Comparison of ENCODE assay signal across 17 mouse cellular contexts in genomic region chr3:83988214-83988613, GRCm38 (mm10). TPM values are rescaled to one million over a fixed set of nuclear protein-coding genes. Genes with fewer than 3 reads are reported as not detected.
A peak's percentile ranks its signal among the peaks of the same experiment; 100 is the strongest.
DNase-seq lines count a peak whose midpoint lies in the region; ATAC-seq and TF ChIP-seq lines count a peak whose summit lies in the region.
"Had no signal": no experiment of that assay in that cellular context is flagged by ENCODE, and none has a peak within 500 bp of the region (broad histone marks: within the 10 kb centered on the region; RNA-seq: fewer than 3 reads in every experiment).

No protein-coding gene starts in this region.

- H3K27ac ChIP-seq in hindbrain, embryonic 10.5 days = peak overlapping the region; percentile 53
- H3K27ac ChIP-seq in hindbrain, embryonic 13.5 days = no peak overlapping the region
- peak overlapping the region; percentile 25; the same call in 1 of the 2 replicates for H3K27ac ChIP-seq in thymus, adult 2 months (ENCODE audit: control insufficient read depth, insufficient read depth, low read length)
- no peak overlapping the region for H3K27ac ChIP-seq in limb, embryonic 11.5 days (replicated peaks; ENCODE audit: low read depth, low read length)
- no peak overlapping the region for H3K27ac ChIP-seq in cerebellum, adult 2 months (ENCODE audit: insufficient read depth, low read length)
- H3K27ac ChIP-seq: gastrocnemius, adult 2 months had no signal

- ATAC-seq in hindbrain, embryonic 13.5 days (ENCODE audit: low FRiP score) = no peak
- ATAC-seq in limb, embryonic 11.5 days (ENCODE audit: insufficient number of reproducible peaks, low FRiP score, low TSS enrichment, low read depth) = peak; percentile 57; the same call in 1 of the 2 replicates
- ATAC-seq: liver, postnatal 0 days had no signal

- no peak for DNase-seq in hindbrain, embryonic 10.5 days (ENCODE audit: low spot score)
- DNase-seq in thymus, adult 2 months = no peak
- DNase-seq in thymus, adult 18-20 months = no peak
- peak; percentile 44 for DNase-seq in limb, embryonic 11.5 days (ENCODE audit: low spot score)
- no peak for DNase-seq in cerebellum, adult 2 months
- DNase-seq in yolk sac, embryonic 10.5 days (ENCODE audit: low spot score) = no peak
- no peak for DNase-seq in gastrocnemius, postnatal 36 days
- DNase-seq: adrenal gland, postnatal 25 days; cerebellum, postnatal 25 days; gastrocnemius, adult 2 months; heart, postnatal 36 days; kidney, postnatal 14 days; liver, postnatal 0 days; right cerebral cortex, postnatal 4 days had no signal

- H3K9ac ChIP-seq in hindbrain, embryonic 13.5 days = no peak overlapping the region
- no peak overlapping the region for H3K9ac ChIP-seq in limb, embryonic 11.5 days (ENCODE audit: low read length)
- H3K9ac ChIP-seq: liver, postnatal 0 days had no signal

- no peak for TF ChIP-seq POLR2A in thymus, adult 2 months (IDR thresholded peaks at IDR 0.05; ENCODE audit: control insufficient read depth, extremely low read depth, insufficient read depth, low read length, poor library complexity)
- no peak for TF ChIP-seq POLR2A in cerebellum, adult 2 months (IDR thresholded peaks at IDR 0.05; ENCODE audit: borderline replicate concordance, insufficient read depth, low read length)

- no peak for TF ChIP-seq CTCF in thymus, adult 2 months (IDR thresholded peaks at IDR 0.05; ENCODE audit: borderline replicate concordance, control insufficient read depth, extremely low read depth, insufficient read depth, low read length, poor library complexity)
- TF ChIP-seq CTCF in cerebellum, adult 2 months (IDR thresholded peaks at IDR 0.05; ENCODE audit: borderline replicate concordance, insufficient read depth, low read depth, low read length) = no peak

- no peaks in the 10 kb centered on the region for H3K27me3 ChIP-seq in hindbrain, embryonic 10.5 days (ENCODE audit: insufficient read depth, poor library complexity, severe bottlenecking)
- H3K27me3 ChIP-seq in hindbrain, embryonic 13.5 days = no peaks in the 10 kb centered on the region
- H3K27me3 ChIP-seq in thymus, adult 2 months (ENCODE audit: control insufficient read depth, insufficient read depth, low read length) = no peaks in the 10 kb centered on the region
- no peaks in the 10 kb centered on the region for H3K27me3 ChIP-seq in limb, embryonic 11.5 days (ENCODE audit: control insufficient read depth, insufficient read depth, low read length)
- H3K27me3 ChIP-seq in cerebellum, adult 2 months (ENCODE audit: control insufficient read depth, insufficient read depth, low read length) = no peaks in the 10 kb centered on the region

- H3K36me3 ChIP-seq in hindbrain, embryonic 10.5 days = 0 out of 2 replicates have a peak, but pooled peaks cover 10% of the 10 kb centered on the region
- no peaks in the 10 kb centered on the region for H3K36me3 ChIP-seq in hindbrain, embryonic 13.5 days
- H3K36me3 ChIP-seq in thymus, adult 2 months (ENCODE audit: control insufficient read depth, insufficient read depth, low read length) = no peaks in the 10 kb centered on the region
- H3K36me3 ChIP-seq in limb, embryonic 11.5 days (ENCODE audit: control insufficient read depth, insufficient read depth, low read length) = no peaks in the 10 kb centered on the region

- intact Hi-C loops in gastrocnemius, postnatal 36 days (cut with DNase I) = no loop called here

- H3K4me1 ChIP-seq in hindbrain, embryonic 10.5 days (replicated peaks) = peaks cover 87% of the 10 kb centered on the region
- peaks cover 80% of the 10 kb centered on the region for H3K4me1 ChIP-seq in hindbrain, embryonic 13.5 days (replicated peaks)
- peaks cover 27% of the 10 kb centered on the region for H3K4me1 ChIP-seq in thymus, adult 2 months (replicated peaks; ENCODE audit: control insufficient read depth, insufficient read depth, low read length)
- peaks cover 54% of the 10 kb centered on the region for H3K4me1 ChIP-seq in limb, embryonic 11.5 days (ENCODE audit: control insufficient read depth, insufficient read depth, low read length)
- peaks cover 3% of the 10 kb centered on the region; the same call in 1 of the 2 replicates for H3K4me1 ChIP-seq in cerebellum, adult 2 months (ENCODE audit: control insufficient read depth, insufficient read depth, low read length)

- no peak overlapping the region for H3K4me2 ChIP-seq in hindbrain, embryonic 13.5 days
- no peak overlapping the region for H3K4me2 ChIP-seq in limb, embryonic 11.5 days (ENCODE audit: low read depth, severe bottlenecking)

- WGBS in hindbrain, embryonic 10.5 days = 22% methylated on average over 4 of the region's 4 CpGs
- WGBS in hindbrain, embryonic 13.5 days = 20% methylated on average over 4 of the region's 4 CpGs
- 60% methylated on average over 4 of the region's 4 CpGs for WGBS in thymus, adult 2 months
- WGBS in limb, embryonic 11.5 days = 14% methylated on average over 4 of the region's 4 CpGs
- WGBS in cerebellum, adult 2 months = 58% methylated on average over 4 of the region's 4 CpGs

- H3K4me3 ChIP-seq in hindbrain, embryonic 10.5 days = no peak overlapping the region
- no peak overlapping the region for H3K4me3 ChIP-seq in hindbrain, embryonic 13.5 days
- H3K4me3 ChIP-seq in thymus, adult 2 months (ENCODE audit: control insufficient read depth, insufficient read depth, low read length) = no peak overlapping the region
- H3K4me3 ChIP-seq in limb, embryonic 11.5 days (ENCODE audit: low read depth, low read length) = no peak overlapping the region
- no peak overlapping the region for H3K4me3 ChIP-seq in cerebellum, adult 2 months (replicated peaks; ENCODE audit: insufficient read depth, low read depth, low read length)
- H3K4me3 ChIP-seq: erythroblast, embryonic 14.5 days; gastrocnemius, adult 2 months had no signal

- no peaks in the 10 kb centered on the region for H3K9me3 ChIP-seq in hindbrain, embryonic 10.5 days
- no peaks in the 10 kb centered on the region for H3K9me3 ChIP-seq in hindbrain, embryonic 13.5 days
- H3K9me3 ChIP-seq in limb, embryonic 11.5 days (ENCODE audit: control insufficient read depth, low read length) = no peaks in the 10 kb centered on the region
- H3K9me3 ChIP-seq: G1E had no signal

RNA-seq across cellular contexts. Expression of gene Tmem131l, which starts 51.8 kb away (rescaled TPM):
- 70.2 and 70.8 TPM in 2 replicates for polyA plus RNA-seq in hindbrain, embryonic 10.5 days (2016; fragmentation: Nextera tagmentation; extraction: Ambion mirVana)
- polyA plus RNA-seq in hindbrain, embryonic 13.5 days (2015; fragmentation: Nextera tagmentation; extraction: Ambion mirVana) = 66.6 and 75.8 TPM in 2 replicates
- 178 and 201 TPM in 2 replicates for polyA plus RNA-seq in thymus, adult 2 months (2012; rRNA removed)
- polyA plus RNA-seq in limb, embryonic 11.5 days (2014; fragmentation: Nextera tagmentation; extraction: Ambion mirVana) = 86.6 and 86.8 TPM in 2 replicates
- 9.2 and 9.7 TPM in 2 replicates for polyA plus RNA-seq in cerebellum, adult 2 months (2012; rRNA removed)
- 10 to 100 TPM; 13.0 to 18.4 TPM for total RNA-seq in gastrocnemius, postnatal 36 days (2021)

Comparison
In these comparisons a context has a peak if more than half of its experiments do, and no peak if none do; other contexts are left out.
1. H3K27ac ChIP-seq: peak in hindbrain, embryonic 10.5 days (single experiment) and thymus, adult 2 months (single experiment); none in hindbrain, embryonic 13.5 days (single experiment), limb, embryonic 11.5 days (single experiment) and cerebellum, adult 2 months (single experiment).